Mouse (Mus musculus) mesoderm, embryonic 11.5 days (tissue): ENCODE measurements around the gene Prss1.
"Not testable (repeated sequence)": the region's sequence is repeated elsewhere in the genome, so short reads cannot be mapped to it uniquely, and the experiment has no call there.

Experiments used
- DNase-seq: peaks from one replicate; pipeline ENCODE4 v3.0.0-alpha.2; 2012; ENCODE audit warnings: low read depth, low spot score

Prss1 gene

DNA sequence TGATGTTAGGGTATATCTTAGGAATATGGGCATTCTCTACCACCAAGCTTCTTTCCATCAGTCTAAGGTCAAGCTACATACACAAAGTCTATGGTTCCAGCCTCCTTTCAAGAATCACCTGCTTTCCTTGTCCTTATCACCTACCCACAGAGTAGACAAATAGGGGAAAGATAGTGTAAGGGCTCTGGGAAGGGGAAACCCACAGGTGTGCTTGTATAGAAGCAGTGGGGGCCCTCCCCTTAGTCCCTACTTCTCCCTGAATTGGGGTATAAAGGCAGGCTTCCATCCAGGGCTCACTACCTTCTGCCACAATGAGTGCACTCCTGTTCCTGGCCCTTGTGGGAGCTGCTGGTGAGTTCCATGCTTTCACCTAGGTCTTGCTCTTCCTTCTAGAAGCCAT lies at the start of gene Prss1:
TSS of gene Prss1 (plus strand) at position 301 of the 400 bp plus-strand sequence.
- DNase-seq: not testable (repeated sequence)

DNA sequence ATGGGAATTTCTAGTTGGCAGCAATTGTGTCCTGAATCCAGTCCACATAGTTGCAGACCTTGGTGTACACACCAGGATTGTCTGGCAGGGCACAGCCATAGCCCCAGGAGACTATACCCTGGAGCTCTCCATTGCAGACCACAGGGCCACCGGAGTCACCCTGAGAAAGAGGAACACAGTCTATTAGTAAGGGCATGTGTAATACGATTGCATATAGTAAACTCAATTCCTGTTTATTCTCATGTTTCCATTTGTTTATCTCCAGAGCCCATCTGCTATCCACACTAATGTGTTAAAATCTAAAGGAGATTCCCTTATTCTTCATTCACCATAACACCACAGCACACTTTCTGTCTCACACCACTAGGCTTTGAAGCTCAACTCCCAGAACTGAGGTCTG lies 16.5 kb upstream of the Prss1 start:
- not testable (repeated sequence) for DNase-seq

- not testable (repeated sequence) for DNase-seq
These were observed 12.7 kb upstream of the Prss1 start, which contains the start of gene Gm10334 for GRCm38 (mm10) chr6:41446045-41446444. Gene Gm10334, minus strand, starts transcription at chr6:41446145.

GRCm38 (mm10) chr6:41499374-41499773 lies 40.6 kb downstream of the Prss1 start:
- DNase-seq: no peak

- no peak for DNase-seq
These were observed 46.2 kb downstream of the Prss1 start for GRCm38 (mm10) chr6:41504915-41505314.

DNA sequence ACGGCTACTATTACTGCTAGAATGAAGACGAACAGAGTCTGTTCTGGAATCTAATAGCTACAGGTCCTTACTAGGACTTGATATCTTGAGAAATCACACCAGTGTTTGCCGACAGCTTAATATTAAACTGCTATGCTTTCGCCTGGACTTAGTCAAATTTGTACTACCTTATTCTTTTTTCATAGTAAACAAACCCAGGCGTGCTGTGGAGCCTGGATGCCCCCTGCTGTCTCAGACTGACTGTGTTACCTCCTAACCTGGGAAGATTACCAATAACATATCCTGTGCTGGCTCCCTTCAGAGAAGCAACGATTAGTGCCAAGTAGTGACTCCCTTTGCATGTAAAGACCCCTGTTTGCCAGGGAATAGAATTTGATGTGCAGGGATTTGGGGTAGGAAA lies 46.6 kb downstream of the Prss1 start:
- no peak for DNase-seq
